Mouse (Mus musculus): ENCODE measurements around the gene Kif3b.
"Not testable (repeated sequence)": the region's sequence is repeated elsewhere in the genome, so short reads cannot be mapped to it uniquely, and the experiment has no call there.

Gene Kif3b

DNA sequence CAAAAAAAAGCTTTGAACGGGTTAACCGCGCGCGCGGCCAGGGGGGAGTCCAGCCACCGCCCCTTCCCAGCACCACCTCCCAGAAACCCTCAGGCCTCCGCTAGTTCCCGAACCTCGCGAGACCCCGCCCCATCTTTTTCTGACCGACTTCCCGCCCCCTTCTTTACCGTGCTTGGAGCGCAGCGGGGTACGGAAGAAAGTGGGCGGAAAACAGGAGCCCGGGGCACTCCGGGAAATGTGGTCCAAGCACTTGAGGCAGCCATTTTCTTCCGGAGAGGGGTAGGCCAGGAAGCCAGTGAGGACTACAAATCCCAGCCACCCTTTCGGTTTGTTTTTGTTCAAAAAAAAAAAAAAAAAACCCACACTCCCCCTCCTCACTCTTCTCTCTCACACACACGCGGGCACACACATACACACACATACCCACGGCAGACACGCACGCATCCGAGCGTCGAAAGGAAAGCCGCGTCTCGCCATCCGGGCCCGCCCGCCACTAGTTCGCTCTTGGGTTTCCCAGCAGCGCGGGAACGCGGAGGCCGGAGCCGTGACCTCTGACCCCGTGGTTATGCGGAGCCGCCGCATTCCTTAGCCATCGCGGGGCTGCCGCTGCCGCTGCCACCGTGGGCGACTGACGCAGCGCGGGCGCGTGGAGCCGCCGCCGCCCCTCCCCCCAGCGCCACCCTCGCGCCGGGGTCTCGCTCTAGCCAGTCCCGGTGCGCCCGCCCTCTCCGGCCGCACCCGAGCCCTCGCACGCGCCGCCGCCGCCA is 54.4 kb downstream of the Kif3b start, which contains the start of gene Asxl1:
TSS of gene Asxl1 (plus strand) at position 376 of the 767 bp plus-strand sequence.
- DNase-seq (ENCODE audit: low spot score in 2 of 2), result peak; percentile 99

DNA sequence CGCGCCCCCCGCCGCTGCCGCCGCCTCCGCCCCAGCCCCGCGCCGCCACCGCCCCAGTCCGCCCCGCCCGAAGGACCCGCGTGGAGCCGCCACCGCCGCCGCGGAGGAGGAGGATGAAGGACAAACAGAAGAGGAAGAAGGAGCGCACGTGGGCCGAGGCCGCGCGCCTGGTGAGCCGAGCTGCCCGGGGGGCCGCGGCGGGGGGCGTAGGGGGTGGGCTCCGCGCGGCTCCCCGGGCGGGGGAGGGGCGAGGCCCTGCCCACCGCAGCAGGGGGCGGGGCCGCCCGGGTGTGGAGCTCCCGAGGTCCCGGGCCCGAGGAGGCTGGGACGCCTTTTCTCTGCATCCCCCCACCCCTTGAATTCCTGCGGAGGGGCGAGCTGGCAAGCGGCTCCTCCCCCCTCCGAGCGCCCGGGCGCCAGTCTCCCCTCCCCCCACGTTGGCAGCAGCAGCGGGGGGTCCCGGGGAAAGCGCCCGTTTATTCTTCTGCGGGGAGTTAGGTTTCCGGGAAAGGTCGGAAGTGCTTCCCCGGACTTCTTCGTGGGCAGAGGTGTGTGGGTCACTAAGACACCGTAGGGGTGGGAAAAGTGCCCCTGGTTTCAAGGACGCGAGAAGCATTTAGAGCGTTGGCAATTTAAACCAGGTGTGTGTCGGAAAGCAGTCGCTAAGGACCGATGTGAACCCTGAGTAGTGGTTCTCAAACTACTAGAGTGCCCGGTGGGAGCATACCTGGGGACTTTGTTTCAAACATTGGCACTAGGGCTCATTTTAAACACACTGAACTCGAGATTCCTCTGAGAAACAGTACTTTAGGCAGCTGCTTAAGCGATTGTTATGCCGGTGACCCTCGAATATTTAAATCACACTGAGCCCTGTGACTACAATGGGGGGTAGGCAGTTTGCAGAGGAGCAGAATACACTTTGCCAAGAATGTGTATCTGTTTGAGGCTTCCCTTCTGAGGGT is 55.3 kb downstream of the Kif3b start:
- DNase-seq (ENCODE audit: low spot score in 2 of 2), result peak; percentile 74 to 75

DNA sequence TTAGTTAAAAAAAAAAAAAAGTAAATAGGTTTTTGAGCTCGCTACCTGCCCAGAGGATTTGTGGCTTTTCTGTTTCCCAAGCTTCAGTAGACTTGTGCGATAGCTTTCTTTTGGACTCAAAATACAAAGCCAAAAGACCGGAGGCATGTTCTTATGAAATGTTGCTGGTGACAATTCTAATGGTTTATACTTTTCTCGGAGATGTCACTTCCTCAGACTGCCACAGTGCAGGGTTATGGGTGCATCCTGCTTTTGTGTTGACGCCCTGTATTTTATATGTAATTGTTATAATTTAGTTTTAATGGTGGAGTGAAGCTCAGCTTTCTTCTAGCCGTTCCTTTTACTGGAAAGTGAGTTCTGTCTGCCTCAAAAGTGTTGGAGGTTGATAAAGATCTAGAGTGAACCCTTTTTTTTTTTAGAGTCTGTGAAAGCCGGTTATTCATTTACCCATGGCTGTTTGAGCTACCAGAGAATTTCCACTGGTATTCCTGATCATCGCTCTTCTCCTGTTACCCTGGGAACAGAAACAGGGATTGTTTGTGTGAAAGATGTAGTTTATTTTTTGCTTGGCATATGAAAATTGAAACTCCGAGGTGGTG is 56.1 kb downstream of the Kif3b start:
- no peak for DNase-seq (ENCODE audit: low spot score in 2 of 2)

DNA sequence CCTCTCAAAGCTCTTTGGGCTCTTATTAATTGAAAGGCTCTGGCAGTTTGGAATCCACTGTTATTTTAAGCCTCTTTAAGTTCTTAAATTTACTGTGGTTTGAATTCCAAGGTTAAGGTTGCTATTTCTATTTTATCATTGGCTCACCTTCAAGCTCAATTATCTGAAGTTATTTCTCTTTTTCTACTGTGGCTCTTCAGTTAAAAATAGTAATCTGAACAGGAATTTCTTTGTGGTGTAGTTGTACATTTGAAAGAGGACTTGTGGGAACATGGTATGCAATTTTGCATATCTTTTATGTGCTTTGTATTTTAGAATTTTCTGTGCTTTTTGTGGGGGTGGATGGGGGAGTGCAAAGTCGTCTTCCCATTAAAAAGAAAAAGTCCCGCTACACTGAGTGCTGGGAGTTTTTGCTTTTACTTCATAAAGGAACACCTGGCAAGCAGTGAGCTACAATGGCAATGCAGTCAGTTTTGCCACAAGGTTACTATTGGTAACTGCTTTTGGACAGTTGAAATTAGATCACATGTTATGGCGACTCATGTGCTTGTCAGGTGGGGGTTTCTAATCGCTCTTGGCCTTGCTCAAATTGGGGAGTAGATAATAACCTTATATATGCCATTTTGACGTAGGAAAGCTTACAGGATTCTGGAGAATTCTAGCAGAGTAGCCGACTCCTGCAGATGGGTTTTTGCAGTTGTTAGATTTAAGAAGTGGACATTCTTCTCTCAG is 57.1 kb downstream of the Kif3b start:
- no peak for DNase-seq (ENCODE audit: low spot score in 2 of 2)

DNA sequence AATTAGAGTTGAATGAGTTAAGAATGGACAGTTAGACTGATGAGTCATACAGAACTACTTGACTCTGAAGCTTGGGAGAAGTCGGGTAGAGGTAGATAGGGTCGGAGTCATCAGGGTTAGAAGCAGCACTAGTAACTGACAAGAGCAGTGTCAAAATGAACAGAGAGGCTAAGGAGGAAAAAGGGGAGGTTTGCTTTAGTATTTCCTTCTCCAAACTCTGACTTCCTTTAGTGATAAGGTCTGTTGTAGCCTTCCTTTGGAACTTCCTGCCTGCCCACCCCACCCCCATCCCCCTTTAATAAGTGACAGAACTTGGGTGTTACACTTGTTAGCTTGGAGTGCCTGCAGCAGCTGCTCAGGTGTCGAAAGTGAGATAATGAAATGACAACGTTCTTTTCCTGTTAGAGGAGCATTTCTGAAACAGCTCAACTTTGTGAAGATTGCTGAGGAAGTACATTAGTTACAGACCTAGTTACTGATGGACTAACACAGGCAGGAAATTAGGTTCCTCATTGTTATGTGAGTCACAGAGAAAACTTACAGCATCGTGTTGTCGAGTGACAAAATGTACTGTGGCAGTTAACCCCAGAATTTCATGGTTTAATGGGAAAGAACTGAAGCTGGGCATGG is 59.5 kb downstream of the Kif3b start:
- DNase-seq (ENCODE audit: low spot score in 2 of 2), result no peak

DNA sequence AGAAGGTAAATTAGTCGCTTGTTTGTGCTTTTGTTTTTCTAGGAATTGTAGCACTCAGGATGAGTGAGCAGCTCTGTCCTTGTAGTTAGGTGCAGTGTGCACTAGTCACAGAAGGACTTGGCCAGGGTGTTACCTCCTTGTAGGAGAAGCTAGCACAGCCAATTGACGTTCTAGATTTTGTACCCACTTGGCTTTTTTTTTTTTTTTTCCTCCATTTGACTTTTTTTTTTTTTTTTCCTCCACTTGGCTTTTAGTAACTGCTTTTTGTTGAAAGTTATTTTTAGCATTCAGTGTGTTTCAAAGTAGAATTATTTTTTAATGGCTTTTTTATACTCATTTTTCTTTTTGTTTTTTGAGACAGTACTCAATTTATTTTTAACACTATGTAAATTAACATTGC is 63.4 kb downstream of the Kif3b start:
- no peak for DNase-seq (ENCODE audit: low spot score in 2 of 2)

DNA sequence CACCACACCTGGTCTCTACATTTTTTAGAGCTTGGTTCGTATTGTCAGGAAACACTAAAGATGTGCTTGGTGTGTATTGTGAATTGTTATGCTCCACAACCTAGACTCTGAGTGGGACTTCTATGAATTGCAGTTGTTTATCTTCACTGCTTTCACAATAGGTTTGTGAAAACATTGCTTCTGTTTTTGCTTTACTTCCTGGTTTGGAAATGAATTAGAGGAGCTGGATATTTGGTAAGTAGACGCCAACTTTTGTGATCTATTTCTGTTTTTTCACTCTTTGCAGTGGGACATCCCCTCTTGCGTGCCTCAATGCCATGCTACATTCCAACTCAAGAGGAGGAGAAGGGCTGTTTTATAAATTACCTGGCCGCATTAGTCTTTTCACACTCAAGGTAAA is 65.6 kb downstream of the Kif3b start:
- DNase-seq (ENCODE audit: low spot score in 2 of 2), result no peak

DNA sequence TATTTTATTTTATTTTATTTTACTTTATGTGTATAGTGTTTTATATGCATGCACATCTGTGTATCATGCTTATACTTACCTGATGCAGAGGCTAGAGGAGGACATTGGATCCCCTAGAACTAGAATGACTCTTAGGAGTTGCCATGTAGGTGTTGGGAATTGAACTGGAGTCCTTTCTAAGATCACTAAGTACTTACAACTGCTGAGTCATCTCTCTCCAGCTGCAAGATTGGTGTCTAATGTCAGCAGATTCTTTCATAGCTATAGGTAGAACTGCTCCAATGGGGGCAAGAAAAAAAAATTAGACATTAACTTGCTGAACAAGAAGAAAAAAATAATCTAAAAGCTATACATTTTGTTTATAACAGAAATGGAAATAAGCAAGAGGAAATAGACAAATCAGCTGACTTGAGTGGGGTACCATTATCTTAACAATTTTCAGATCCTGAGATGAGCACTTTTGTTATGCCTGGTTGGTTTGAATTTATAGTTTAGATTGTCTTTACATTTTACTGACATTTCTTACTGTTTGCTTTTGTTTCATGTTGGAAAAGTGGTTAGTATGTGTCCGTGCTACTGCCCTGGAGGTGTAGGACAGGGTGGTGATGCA is 70.0 kb downstream of the Kif3b start:
- DNase-seq (ENCODE audit: low spot score in 2 of 2), result no peak

DNA sequence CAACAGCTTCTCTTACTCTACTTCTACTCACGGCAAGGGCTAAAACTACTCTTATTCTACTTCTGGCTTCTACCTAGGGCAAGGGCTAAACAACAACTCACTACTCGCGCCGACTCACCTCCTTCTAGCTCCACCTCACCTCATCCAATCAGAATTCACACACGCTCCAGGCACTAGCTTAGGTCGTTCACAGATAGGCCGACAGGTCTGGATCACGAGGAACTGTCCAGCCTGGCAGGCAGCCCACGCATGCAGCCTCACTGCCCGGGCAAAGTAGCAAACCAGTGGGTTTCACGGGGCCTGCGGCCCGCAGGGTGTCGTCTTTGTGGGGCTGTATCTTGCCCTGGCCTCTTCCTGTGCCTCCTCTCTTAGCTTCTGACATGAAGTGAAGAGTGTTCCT is 73.3 kb downstream of the Kif3b start:
- not testable (repeated sequence) for DNase-seq (ENCODE audit: low spot score in 2 of 2)

DNA sequence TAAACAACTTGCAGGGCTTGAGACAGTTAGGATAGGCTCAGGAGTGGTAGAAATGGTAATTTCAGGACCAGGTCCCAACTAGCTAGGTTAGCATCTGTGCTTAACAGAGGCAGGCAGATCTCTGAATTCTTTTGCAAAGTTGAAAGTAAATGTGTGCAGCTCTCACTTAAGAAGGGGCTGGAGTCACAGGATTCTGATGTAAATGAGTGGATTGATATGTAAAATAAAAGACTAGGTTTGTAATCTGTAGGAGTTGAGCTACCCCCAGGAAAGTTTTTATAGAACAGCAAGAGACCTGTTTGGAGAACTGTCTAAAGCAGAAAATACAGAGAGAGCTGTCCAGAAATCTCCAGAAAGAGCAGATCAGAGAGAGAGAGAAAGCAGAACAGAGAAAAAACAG is 79.7 kb downstream of the Kif3b start:
- no peak for DNase-seq (ENCODE audit: low spot score in 2 of 2)

DNA sequence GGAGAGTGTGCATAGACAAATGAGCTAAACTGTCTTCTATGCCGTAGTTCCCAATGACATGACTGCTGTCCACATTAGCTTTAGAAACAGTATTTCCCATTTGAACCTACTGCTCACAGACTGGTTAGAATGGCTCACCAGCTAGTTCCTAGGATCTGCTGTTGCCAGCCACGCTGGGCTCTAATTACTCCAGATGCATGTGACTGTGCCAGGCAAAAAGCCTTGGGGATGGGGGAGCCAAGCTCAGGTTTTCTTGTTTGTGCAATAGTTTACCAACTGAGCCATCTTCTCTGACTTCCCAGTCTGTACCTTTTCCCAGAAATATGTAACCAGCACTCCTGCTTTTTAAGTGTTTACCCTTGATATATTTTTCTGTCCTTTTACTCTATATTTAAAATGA is 84.2 kb downstream of the Kif3b start:
- no peak for DNase-seq (ENCODE audit: low spot score in 2 of 2)

DNA sequence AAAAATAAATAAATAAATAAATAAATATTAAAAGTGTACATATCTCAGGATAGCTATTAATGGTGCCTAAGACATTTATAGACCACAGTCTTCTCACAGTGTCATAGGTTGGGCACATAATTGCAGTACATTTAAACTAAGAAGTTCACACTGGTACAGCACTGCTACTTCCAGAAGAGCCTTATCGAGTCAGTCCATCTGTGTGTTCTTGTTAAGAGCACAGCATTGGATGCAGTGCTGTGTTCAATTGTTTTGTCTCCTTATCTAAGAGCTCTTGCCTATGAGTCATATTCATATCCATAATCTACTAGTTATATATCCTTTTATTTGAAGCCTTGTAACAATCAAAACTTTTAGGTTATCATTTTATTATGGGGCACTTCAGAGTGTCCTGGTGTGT is 89.3 kb downstream of the Kif3b start:
- no peak for DNase-seq (ENCODE audit: low spot score in 2 of 2)

All from right cerebral cortex, postnatal 10 days (tissue).